Mouse (Mus musculus) liver, embryonic 14.5 days (tissue): ENCODE measurements around the gene Esrrg. TPM values are rescaled to one million over a fixed set of nuclear protein-coding genes. Genes with fewer than 3 reads are reported as not detected.

Experiments
- ATAC-seq: fragments of 200-750 bp; cut with Nextera tagmentation; 2 replicates; pipeline ENCODE4 v1.8.0; 2017; ENCODE audit warnings: moderate number of reproducible peaks, mild to moderate bottlenecking, moderate library complexity; ENCODE audit not compliant: insufficient read depth
- DNase-seq, 3 experiments: peaks; one replicate each; pipeline ENCODE4 v3.0.0-alpha.2; 2012 to 2013; ENCODE audit warnings: low read depth in 3 of 3, low spot score in 3 of 3
- H3K27ac ChIP-seq: fragments of 300-500 bp; sonication (generic); 2 replicates; pipeline ENCODE4 v1.5.1; 2014; ENCODE audit warnings: moderate library complexity, mild to moderate bottlenecking, control low read depth, inconsistent platforms
- H3K27me3 ChIP-seq: fragments of 300-500 bp; sonication (generic); 2 replicates; pipeline ENCODE4 v1.6.1; 2014; ENCODE audit warnings: mild to moderate bottlenecking, low read length, moderate library complexity; ENCODE audit not compliant: control insufficient read depth, insufficient read depth
- H3K36me3 ChIP-seq: fragments of 300-500 bp; sonication (generic); replicated peaks from 2 replicates; pipeline ENCODE4 v1.6.1; 2014; ENCODE audit warnings: low read depth; ENCODE audit not compliant: control insufficient read depth, insufficient read depth
- H3K4me1 ChIP-seq, 2 experiments: fragments of 200-500 bp in 1 of 2; fragments of 300-500 bp in 1 of 2; sonication (generic) in 1 of 2; replicated peaks; 2 replicates each; pipeline ENCODE4 v1.6.1; 2012 to 2014; ENCODE audit warnings: antibody characterized with exemption in 1 of 2, inconsistent platforms in 1 of 2, low read length in 1 of 2; ENCODE audit not compliant: control insufficient read depth in 2 of 2, insufficient read depth in 2 of 2
- H3K4me2 ChIP-seq: fragments of 300-500 bp; sonication (generic); 2 replicates; pipeline ENCODE4 v1.6.1; 2014; ENCODE audit warnings: low read depth, mild to moderate bottlenecking, control low read depth, moderate library complexity
- H3K4me3 ChIP-seq, 2 experiments: fragments of 200-500 bp in 1 of 2; fragments of 300-500 bp in 1 of 2; sonication (generic) in 1 of 2; 2 replicates each; pipeline ENCODE4 v1.5.1; 2012 to 2014; ENCODE audit warnings: low read depth in 2 of 2, low read length in 2 of 2, mild to moderate bottlenecking in 2 of 2, control low read depth in 1 of 2, inconsistent platforms in 1 of 2, moderate library complexity in 1 of 2; ENCODE audit not compliant: insufficient read depth in 1 of 2
- H3K9ac ChIP-seq: fragments of 300-500 bp; sonication (generic); replicated peaks from 2 replicates; pipeline ENCODE4 v1.6.1; 2014; ENCODE audit warnings: mild to moderate bottlenecking, control low read depth, moderate library complexity
- H3K9me3 ChIP-seq: fragments of 300-500 bp; sonication (generic); 2 replicates; pipeline ENCODE4 v1.6.1; 2016; ENCODE audit warnings: low read length, mixed read lengths; ENCODE audit not compliant: control insufficient read depth
- CTCF ChIP-seq: IDR thresholded peaks from 2 replicates; pipeline ENCODE4 v1.5.1; 2016; ENCODE audit warnings: antibody characterized with exemption, low read depth, control low read depth
- EP300 ChIP-seq: IDR thresholded peaks from 2 replicates; pipeline ENCODE4 v1.6.1; 2016; ENCODE audit warnings: antibody characterized with exemption, low read depth
- WGBS: fragments of 180-500 bp; shearing (Covaris S2); extraction: QIAGEN DNeasy Blood & Tissue Kit; methylation state at CpG from one replicate; pipeline ENCODE4 v1.1.7; 2014; ENCODE audit not compliant: insufficient replicate concordance; 5-methylcytosine and 5-hydroxymethylcytosine counted together
- polyA plus RNA-seq, 2 experiments: library from polyadenylated mRNA; depleted of rRNA in 1 of 2; stranded (reverse) in 1 of 2; unstranded in 1 of 2; fragments of >200 nt; fragmentation: Nextera tagmentation in 1 of 2; extraction: Ambion mirVana in 1 of 2; gene quantifications; 2 replicates each; pipeline versions ENCODE4 v1.2.1 to v1.2.3; 2012 to 2014

The Esrrg gene
- polyA plus RNA-seq, 2 experiments: 0.03 TPM

GRCm38 (mm10) chr1:188035957-188036356, 427.4 kb downstream of the Esrrg start:
- Histone ChIP-seq H3K27ac (no peak overlapping the region), H3K9me3 (no peaks in the 10 kb centered on the region), H3K4me2 (no peak overlapping the region), H3K36me3 (no peaks in the 10 kb centered on the region), H3K9ac (no peak overlapping the region), H3K27me3 (no peaks in the 10 kb centered on the region), H3K4me3 (no peak overlapping the region), H3K4me1 (no peaks in the 10 kb centered on the region)
- no peak for TF ChIP-seq CTCF
- TF ChIP-seq EP300: no peak
- WGBS: 17% methylated on average over 8 of the region's 8 CpGs
- no peak for DNase-seq
- no peak for ATAC-seq

GRCm38 (mm10) chr1:188046691-188047121, 438.1 kb downstream of the Esrrg start:
- H3K9me3 ChIP-seq: no peaks in the 10 kb centered on the region
- no peaks in the 10 kb centered on the region for H3K27me3 ChIP-seq
- no peak overlapping the region for H3K4me3 ChIP-seq
- no peaks in the 10 kb centered on the region for H3K36me3 ChIP-seq
- H3K9ac ChIP-seq: no peak overlapping the region
- no peaks in the 10 kb centered on the region for H3K4me1 ChIP-seq
- no peak overlapping the region for H3K4me2 ChIP-seq
- WGBS: 61% methylated on average over 6 of the region's 6 CpGs
- no peak overlapping the region for H3K27ac ChIP-seq
- DNase-seq: no peak
- no peak for ATAC-seq
- TF ChIP-seq CTCF: no peak
- TF ChIP-seq EP300: no peak

- H3K36me3 ChIP-seq: no peaks in the 10 kb centered on the region
- ATAC-seq (no peak), DNase-seq (no peak)
- H3K4me3 ChIP-seq: no peak overlapping the region
- H3K27ac ChIP-seq: no peak overlapping the region
- H3K4me1 ChIP-seq: no peaks in the 10 kb centered on the region
- H3K27me3 ChIP-seq: no peaks in the 10 kb centered on the region
- no peak overlapping the region for H3K9ac ChIP-seq
- H3K9me3 ChIP-seq: no peaks in the 10 kb centered on the region
- no peak overlapping the region for H3K4me2 ChIP-seq
- no peak for TF ChIP-seq EP300
- no peak for TF ChIP-seq CTCF
- 43% methylated on average over 3 of the region's 3 CpGs for WGBS
Measured at GRCm38 (mm10) chr1:188047148-188047547, 438.6 kb downstream of the Esrrg start.

GRCm38 (mm10) chr1:188055888-188056287, 447.3 kb downstream of the Esrrg start:
- no peaks in the 10 kb centered on the region for H3K9me3 ChIP-seq
- TF ChIP-seq EP300: no peak
- no peak for TF ChIP-seq CTCF
- no peak overlapping the region for H3K27ac ChIP-seq
- H3K4me3 ChIP-seq: peak overlapping the region in 1 of 2 experiments; percentile 24; a peak in 2 of 4 replicates
- no peaks in the 10 kb centered on the region for H3K36me3 ChIP-seq
- ATAC-seq (no peak; the same call in 1 of the 2 replicates), DNase-seq (no peak)
- H3K4me1 ChIP-seq: 0 out of 4 replicates have a peak, but pooled peaks cover 0 to 2% of the 10 kb centered on the region in 2 experiments
- peak overlapping the region; percentile 17; the same call in 1 of the 2 replicates for H3K4me2 ChIP-seq
- 39% methylated on average over 3 of the region's 3 CpGs for WGBS
- H3K27me3 ChIP-seq: no peaks in the 10 kb centered on the region
- no peak overlapping the region for H3K9ac ChIP-seq

GRCm38 (mm10) chr1:188057892-188058291, 449.3 kb downstream of the Esrrg start:
- 50% methylated on average over 4 of the region's 4 CpGs for WGBS
- TF ChIP-seq EP300 (no peak), CTCF (no peak)

More at GRCm38 (mm10) chr1:188057892-188058291, 449.3 kb downstream of the Esrrg start:
- Histone ChIP-seq H3K27me3 (no peaks in the 10 kb centered on the region), H3K9me3 (no peaks in the 10 kb centered on the region), H3K4me2 (no peak overlapping the region), H3K4me3 (no peak overlapping the region), H3K27ac (no peak overlapping the region), H3K4me1 (0 out of 4 replicates have a peak, but pooled peaks cover 0 to 2% of the 10 kb centered on the region in 2 experiments), H3K36me3 (no peaks in the 10 kb centered on the region), H3K9ac (no peak overlapping the region)
- ATAC-seq: no peak
- no peak for DNase-seq
